Mouse (Mus musculus): ENCODE data around the gene Pbx4. TPM values are rescaled to one million over a fixed set of nuclear protein-coding genes. Genes with fewer than 3 reads are reported as not detected.

Pbx4 gene
- polyA plus RNA-seq, 1 experiment from 2014 or later: 48.7 TPM

DNA sequence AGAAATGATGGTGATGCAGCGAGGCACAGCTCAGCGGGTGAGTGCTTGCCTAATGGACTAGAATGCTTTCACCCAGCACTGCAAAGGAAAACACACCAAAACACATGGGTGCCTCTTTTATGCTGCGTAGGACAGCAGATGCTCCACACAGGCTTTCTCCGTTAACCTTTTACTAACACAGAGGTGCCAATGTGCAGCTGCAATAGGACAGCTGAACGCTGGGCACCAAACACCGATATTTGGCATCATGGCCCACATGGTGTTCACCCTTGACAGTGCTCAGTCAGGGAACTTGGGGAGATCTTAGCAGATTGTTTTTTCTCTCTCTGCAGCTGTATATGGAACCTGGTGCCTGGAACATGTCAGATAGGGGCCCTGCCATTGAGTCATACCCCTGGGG lies 37.4 kb upstream of the Pbx4 start:
- H3K9ac ChIP-seq (ENCODE audit: low read length): no peak overlapping the region
- no peak overlapping the region for H3K4me3 ChIP-seq (ENCODE audit: low read depth, low read length)
- H3K9me3 ChIP-seq (ENCODE audit: control insufficient read depth, low read length): no peaks in the 10 kb centered on the region
- ATAC-seq (replicated peaks; ENCODE audit: low FRiP score) (no peak), DNase-seq (ENCODE audit: low spot score) (no peak)
- no peak overlapping the region for H3K27ac ChIP-seq (ENCODE audit: low read depth, low read length)
- peaks cover 12% of the 10 kb centered on the region; the same call in 1 of the 2 replicates for H3K36me3 ChIP-seq (ENCODE audit: control insufficient read depth, insufficient read depth, low read length)
- 98% methylated on average over 6 of the region's 6 CpGs for WGBS
- no peaks in the 10 kb centered on the region for H3K27me3 ChIP-seq (ENCODE audit: control insufficient read depth, insufficient read depth, low read length)
- H3K4me2 ChIP-seq (ENCODE audit: low read depth, low read length, severe bottlenecking): no peak overlapping the region
- H3K4me1 ChIP-seq (replicated peaks; ENCODE audit: control insufficient read depth, insufficient read depth, low read length): peaks cover 10% of the 10 kb centered on the region

DNA sequence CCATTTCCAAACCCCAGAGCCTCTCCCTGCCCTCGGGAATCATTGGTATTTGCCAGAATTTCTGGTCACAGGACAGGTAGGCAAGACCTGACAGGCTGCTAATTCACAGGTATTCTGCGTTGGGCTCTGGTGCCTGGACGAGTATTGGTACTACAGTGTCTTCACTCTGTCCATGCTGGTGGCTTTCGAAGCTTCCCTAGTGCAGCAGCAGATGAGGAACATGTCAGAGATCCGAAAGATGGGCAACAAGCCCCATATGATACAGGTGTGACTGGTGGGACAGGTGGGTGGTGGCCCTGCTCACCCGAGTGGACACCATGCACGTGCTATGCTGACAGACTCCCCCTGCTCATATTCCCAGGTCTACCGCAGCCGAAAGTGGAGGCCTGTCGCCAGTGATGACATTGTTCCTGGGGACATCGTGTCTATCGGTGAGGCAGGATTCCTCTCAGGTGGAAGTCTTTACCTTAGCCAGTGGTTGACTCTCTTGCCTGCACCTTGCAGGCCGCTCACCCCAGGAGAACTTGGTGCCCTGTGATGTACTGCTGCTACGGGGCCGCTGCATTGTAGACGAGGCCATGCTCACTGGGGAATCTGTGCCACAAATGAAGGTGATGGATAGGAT lies 35.5 kb upstream of the Pbx4 start:
- H3K36me3 ChIP-seq (ENCODE audit: control insufficient read depth, insufficient read depth, low read length): peaks cover 20% of the 10 kb centered on the region; the same call in 1 of the 2 replicates
- ATAC-seq (replicated peaks; ENCODE audit: low FRiP score) (no peak), DNase-seq (ENCODE audit: low spot score) (no peak)
- no peaks in the 10 kb centered on the region for H3K9me3 ChIP-seq (ENCODE audit: control insufficient read depth, low read length)
- WGBS: 96% methylated on average over 16 of the region's 16 CpGs
- H3K4me1 ChIP-seq (replicated peaks; ENCODE audit: control insufficient read depth, insufficient read depth, low read length): peaks cover 10% of the 10 kb centered on the region
- H3K9ac ChIP-seq (ENCODE audit: low read length): no peak overlapping the region
- H3K4me3 ChIP-seq (ENCODE audit: low read depth, low read length): no peak overlapping the region
- no peak overlapping the region for H3K4me2 ChIP-seq (ENCODE audit: low read depth, low read length, severe bottlenecking)
- H3K27me3 ChIP-seq (ENCODE audit: control insufficient read depth, insufficient read depth, low read length): no peaks in the 10 kb centered on the region
- H3K27ac ChIP-seq (ENCODE audit: low read depth, low read length): no peak overlapping the region

DNA sequence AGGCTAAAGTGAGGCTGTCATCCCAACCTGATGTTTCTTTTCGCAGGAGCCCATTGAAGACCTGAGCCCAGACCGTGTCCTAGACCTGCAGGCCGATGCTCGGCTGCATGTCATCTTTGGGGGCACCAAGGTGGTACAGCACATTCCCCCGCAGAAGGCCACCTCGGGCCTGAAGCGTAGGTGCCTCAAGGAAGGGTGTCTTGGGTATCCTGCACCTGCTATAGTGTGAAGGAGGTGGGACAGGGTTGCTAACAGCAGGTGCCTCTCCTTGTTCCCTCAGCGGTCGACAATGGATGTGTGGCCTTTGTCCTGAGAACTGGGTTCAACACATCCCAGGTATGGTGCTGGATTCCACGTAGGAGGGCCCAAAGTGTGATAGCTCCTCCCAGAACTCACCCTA lies 34.6 kb upstream of the Pbx4 start:
- Histone ChIP-seq H3K9ac (ENCODE audit: low read length) (no peak overlapping the region), H3K4me1 (replicated peaks; ENCODE audit: control insufficient read depth, insufficient read depth, low read length) (peaks cover 3% of the 10 kb centered on the region; the same call in 1 of the 2 replicates), H3K36me3 (ENCODE audit: control insufficient read depth, insufficient read depth, low read length) (peaks cover 25% of the 10 kb centered on the region; the same call in 1 of the 2 replicates), H3K4me2 (ENCODE audit: low read depth, low read length, severe bottlenecking) (no peak overlapping the region), H3K4me3 (ENCODE audit: low read depth, low read length) (no peak overlapping the region), H3K27ac (ENCODE audit: low read depth, low read length) (no peak overlapping the region), H3K27me3 (ENCODE audit: control insufficient read depth, insufficient read depth, low read length) (no peaks in the 10 kb centered on the region), H3K9me3 (ENCODE audit: control insufficient read depth, low read length) (no peaks in the 10 kb centered on the region)
- ATAC-seq (replicated peaks; ENCODE audit: low FRiP score) (no peak), DNase-seq (ENCODE audit: low spot score) (no peak)
- 95% methylated on average over 10 of the region's 10 CpGs for WGBS

DNA sequence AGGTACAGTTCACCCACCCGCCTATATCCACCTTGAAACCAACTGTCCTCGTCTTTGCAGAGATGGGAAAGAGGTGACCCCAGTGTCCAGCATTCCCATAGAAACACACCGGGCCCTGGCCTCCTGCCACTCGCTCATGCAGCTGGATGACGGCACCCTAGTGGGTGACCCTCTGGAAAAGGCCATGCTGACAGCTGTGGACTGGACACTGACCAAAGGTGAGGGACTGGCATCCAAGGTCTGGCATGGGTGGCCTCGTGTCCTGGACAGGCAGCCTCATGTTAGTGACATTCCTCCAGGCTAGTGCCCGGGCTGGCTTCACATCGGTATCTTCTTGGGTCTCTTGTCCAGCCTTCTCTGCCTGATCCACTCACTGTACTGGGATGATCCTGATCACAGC lies 33.0 kb upstream of the Pbx4 start:
- no peaks in the 10 kb centered on the region for H3K4me1 ChIP-seq (replicated peaks; ENCODE audit: control insufficient read depth, insufficient read depth, low read length)
- no peak for DNase-seq (ENCODE audit: low spot score)
- H3K9ac ChIP-seq (ENCODE audit: low read length): no peak overlapping the region
- no peak overlapping the region for H3K4me2 ChIP-seq (ENCODE audit: low read depth, low read length, severe bottlenecking)
- H3K9me3 ChIP-seq (ENCODE audit: control insufficient read depth, low read length): no peaks in the 10 kb centered on the region
- 91% methylated on average over 8 of the region's 8 CpGs for WGBS
- H3K4me3 ChIP-seq (ENCODE audit: low read depth, low read length): no peak overlapping the region
- no peaks in the 10 kb centered on the region for H3K27me3 ChIP-seq (ENCODE audit: control insufficient read depth, insufficient read depth, low read length)
- H3K27ac ChIP-seq (ENCODE audit: low read depth, low read length): no peak overlapping the region
- no peak for ATAC-seq (replicated peaks; ENCODE audit: low FRiP score)
- H3K36me3 ChIP-seq (ENCODE audit: control insufficient read depth, insufficient read depth, low read length): peaks cover 34% of the 10 kb centered on the region

DNA sequence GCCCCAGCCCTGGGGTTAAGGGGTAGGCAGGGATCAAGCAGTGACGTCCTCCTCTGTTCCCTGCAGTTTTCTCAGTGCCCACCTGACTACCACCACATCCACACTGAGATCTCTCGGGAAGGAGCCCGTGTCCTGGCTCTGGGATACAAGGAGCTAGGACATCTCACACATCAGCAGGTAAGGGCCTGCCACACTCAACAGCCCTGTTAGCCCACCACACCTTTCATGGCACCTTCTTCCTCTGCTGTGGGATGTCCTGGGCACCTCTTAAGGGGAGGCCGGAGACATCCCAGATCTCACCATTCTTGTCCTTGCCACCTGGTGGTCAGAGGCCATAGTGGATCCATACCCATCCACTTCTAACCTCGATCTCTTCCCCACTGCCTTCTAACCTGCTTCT lies 32.3 kb upstream of the Pbx4 start:
- no peaks in the 10 kb centered on the region for H3K4me1 ChIP-seq (replicated peaks; ENCODE audit: control insufficient read depth, insufficient read depth, low read length)
- peaks cover 35% of the 10 kb centered on the region for H3K36me3 ChIP-seq (ENCODE audit: control insufficient read depth, insufficient read depth, low read length)
- no peak overlapping the region for H3K9ac ChIP-seq (ENCODE audit: low read length)
- ATAC-seq (replicated peaks; ENCODE audit: low FRiP score): no peak
- H3K4me3 ChIP-seq (ENCODE audit: low read depth, low read length): no peak overlapping the region
- no peak overlapping the region for H3K4me2 ChIP-seq (ENCODE audit: low read depth, low read length, severe bottlenecking)
- no peak for DNase-seq (ENCODE audit: low spot score)
- no peaks in the 10 kb centered on the region for H3K27me3 ChIP-seq (ENCODE audit: control insufficient read depth, insufficient read depth, low read length)
- no peak overlapping the region for H3K27ac ChIP-seq (ENCODE audit: low read depth, low read length)
- H3K9me3 ChIP-seq (ENCODE audit: control insufficient read depth, low read length): no peaks in the 10 kb centered on the region
- WGBS: 89% methylated on average over 5 of the region's 5 CpGs

DNA sequence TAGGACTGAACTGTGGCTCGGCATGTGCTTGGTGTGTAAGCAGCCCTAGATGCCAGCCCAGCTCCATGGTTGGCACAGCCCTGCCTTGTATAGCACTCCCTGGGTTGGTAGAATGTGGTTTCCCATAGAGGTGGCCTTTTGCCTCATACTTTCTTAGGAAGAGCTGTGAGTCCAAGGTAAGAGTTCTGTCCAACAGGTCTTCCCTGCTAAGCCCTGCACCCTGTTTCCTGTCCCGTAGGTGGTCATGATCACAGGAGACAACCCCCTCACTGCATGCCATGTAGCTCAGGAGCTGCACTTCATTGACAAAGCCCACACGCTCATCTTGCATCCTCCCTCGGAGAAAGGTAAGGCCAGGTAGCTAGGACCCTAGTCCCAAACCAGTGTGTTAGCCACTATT lies 30.5 kb upstream of the Pbx4 start:
- no peak overlapping the region for H3K4me2 ChIP-seq (ENCODE audit: low read depth, low read length, severe bottlenecking)
- H3K9ac ChIP-seq (ENCODE audit: low read length): no peak overlapping the region
- H3K36me3 ChIP-seq (ENCODE audit: control insufficient read depth, insufficient read depth, low read length): peaks cover 51% of the 10 kb centered on the region
- DNase-seq (ENCODE audit: low spot score): no peak
- H3K4me1 ChIP-seq (replicated peaks; ENCODE audit: control insufficient read depth, insufficient read depth, low read length): no peaks in the 10 kb centered on the region
- no peak overlapping the region for H3K27ac ChIP-seq (ENCODE audit: low read depth, low read length)
- no peak overlapping the region for H3K4me3 ChIP-seq (ENCODE audit: low read depth, low read length)
- ATAC-seq (replicated peaks; ENCODE audit: low FRiP score): no peak
- H3K27me3 ChIP-seq (ENCODE audit: control insufficient read depth, insufficient read depth, low read length): no peaks in the 10 kb centered on the region
- no peaks in the 10 kb centered on the region for H3K9me3 ChIP-seq (ENCODE audit: control insufficient read depth, low read length)
- 96% methylated on average over 4 of the region's 4 CpGs for WGBS

DNA sequence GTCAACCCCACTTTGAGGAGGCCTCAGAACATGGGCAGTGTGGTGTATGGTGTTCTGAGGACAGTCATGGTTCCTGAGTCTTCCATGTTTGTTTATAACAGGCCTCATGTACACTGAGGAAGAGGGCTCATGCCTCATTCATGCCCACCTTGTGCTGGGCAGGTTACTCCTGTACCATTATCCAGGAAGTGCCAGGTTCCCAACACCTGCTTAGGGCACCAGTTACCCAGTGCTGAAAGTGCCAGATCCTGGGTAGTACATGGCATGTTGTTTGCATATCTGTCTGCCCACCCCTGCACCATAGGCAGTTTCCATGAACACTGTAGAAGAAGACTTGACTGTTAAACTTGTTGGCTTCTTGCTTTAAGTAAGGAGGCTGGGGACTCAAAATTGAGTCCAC lies 30.1 kb upstream of the Pbx4 start:
- Histone ChIP-seq H3K4me2 (ENCODE audit: low read depth, low read length, severe bottlenecking) (no peak overlapping the region), H3K4me3 (ENCODE audit: low read depth, low read length) (no peak overlapping the region), H3K27ac (ENCODE audit: low read depth, low read length) (no peak overlapping the region), H3K27me3 (ENCODE audit: control insufficient read depth, insufficient read depth, low read length) (no peaks in the 10 kb centered on the region), H3K9ac (ENCODE audit: low read length) (no peak overlapping the region), H3K9me3 (ENCODE audit: control insufficient read depth, low read length) (no peaks in the 10 kb centered on the region), H3K36me3 (ENCODE audit: control insufficient read depth, insufficient read depth, low read length) (peaks cover 53% of the 10 kb centered on the region), H3K4me1 (replicated peaks; ENCODE audit: control insufficient read depth, insufficient read depth, low read length) (no peaks in the 10 kb centered on the region)
- no peak for ATAC-seq (replicated peaks; ENCODE audit: low FRiP score)
- DNase-seq (ENCODE audit: low spot score): no peak

DNA sequence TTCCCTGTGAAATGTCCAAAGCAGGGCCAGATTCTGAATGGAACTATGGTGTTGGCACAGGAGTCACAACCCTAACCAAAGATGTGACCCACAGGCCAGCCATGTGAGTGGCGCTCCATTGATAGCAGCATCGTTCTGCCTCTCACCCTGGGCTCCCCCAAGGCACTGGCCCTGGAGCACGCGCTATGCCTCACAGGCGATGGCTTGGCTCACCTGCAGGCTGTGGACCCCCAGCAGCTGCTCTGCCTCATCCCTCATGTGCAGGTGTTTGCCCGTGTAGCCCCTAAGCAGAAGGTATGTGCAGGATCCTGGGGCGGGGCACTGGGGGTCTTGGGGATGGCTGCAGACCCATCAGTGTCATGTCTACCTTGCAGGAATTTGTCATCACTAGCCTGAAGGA lies 28.9 kb upstream of the Pbx4 start:
- ATAC-seq (replicated peaks; ENCODE audit: low FRiP score) (no peak), DNase-seq (ENCODE audit: low spot score) (no peak)
- WGBS: 94% methylated on average over 7 of the region's 7 CpGs
- H3K4me2 ChIP-seq (ENCODE audit: low read depth, low read length, severe bottlenecking): no peak overlapping the region
- no peaks in the 10 kb centered on the region for H3K27me3 ChIP-seq (ENCODE audit: control insufficient read depth, insufficient read depth, low read length)
- peaks cover 55% of the 10 kb centered on the region for H3K36me3 ChIP-seq (ENCODE audit: control insufficient read depth, insufficient read depth, low read length)
- H3K4me1 ChIP-seq (replicated peaks; ENCODE audit: control insufficient read depth, insufficient read depth, low read length): no peaks in the 10 kb centered on the region
- H3K4me3 ChIP-seq (ENCODE audit: low read depth, low read length): no peak overlapping the region
- no peaks in the 10 kb centered on the region for H3K9me3 ChIP-seq (ENCODE audit: control insufficient read depth, low read length)
- no peak overlapping the region for H3K9ac ChIP-seq (ENCODE audit: low read length)
- no peak overlapping the region for H3K27ac ChIP-seq (ENCODE audit: low read depth, low read length)

DNA sequence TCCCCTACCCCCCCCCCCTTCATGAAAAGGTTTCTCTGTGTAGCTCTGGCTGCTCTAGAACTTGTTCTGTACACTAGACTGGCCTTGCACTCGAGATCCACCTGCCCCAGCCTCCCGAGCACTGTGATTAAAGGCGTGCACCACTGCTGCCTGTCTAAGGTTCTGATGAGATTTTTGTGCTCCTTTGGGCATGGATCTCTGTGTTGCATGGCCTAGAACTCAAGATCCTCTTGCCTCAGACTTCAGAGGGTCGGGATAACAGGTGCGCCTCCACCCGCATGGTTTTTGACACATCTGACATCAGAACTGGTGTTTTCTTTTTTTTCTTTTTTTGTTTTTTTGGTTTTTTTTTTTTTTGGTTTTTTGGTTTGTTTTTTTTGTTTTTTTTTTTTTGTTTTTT lies 27.8 kb upstream of the Pbx4 start:
- Histone ChIP-seq H3K4me3 (ENCODE audit: low read depth, low read length) (no peak overlapping the region), H3K9me3 (ENCODE audit: control insufficient read depth, low read length) (no peaks in the 10 kb centered on the region), H3K4me1 (replicated peaks; ENCODE audit: control insufficient read depth, insufficient read depth, low read length) (peaks cover 2% of the 10 kb centered on the region; the same call in 1 of the 2 replicates), H3K27ac (ENCODE audit: low read depth, low read length) (no peak overlapping the region), H3K4me2 (ENCODE audit: low read depth, low read length, severe bottlenecking) (no peak overlapping the region), H3K27me3 (ENCODE audit: control insufficient read depth, insufficient read depth, low read length) (no peaks in the 10 kb centered on the region), H3K9ac (ENCODE audit: low read length) (no peak overlapping the region), H3K36me3 (ENCODE audit: control insufficient read depth, insufficient read depth, low read length) (peaks cover 47% of the 10 kb centered on the region)
- ATAC-seq (replicated peaks; ENCODE audit: low FRiP score): no peak
- no peak for DNase-seq (ENCODE audit: low spot score)
- 93% methylated on average over 6 of the region's 6 CpGs for WGBS

Measured in forebrain, embryonic 11.5 days (tissue).